Mouse (Mus musculus): ENCODE measurements at regions not wholly inside any gene's neighbourhood (a gene's known extent, or its start where the extent isn't known, plus 50 kb on each side); places are given as distances from the start of the nearest gene placed in this dataset.

- DNase-seq = no peak
Measured at GRCm38 (mm10) chr1:136784178-136784577, 159.5 kb downstream of the Zfp281 start.

- no peak for DNase-seq
Measured at GRCm38 (mm10) chr1:136788979-136789513, 164.3 kb downstream of the Zfp281 start.

- DNase-seq = no peak
Measured at GRCm38 (mm10) chr1:136791641-136792040, 166.9 kb downstream of the Zfp281 start.
